Mouse (Mus musculus): ENCODE results near the gene Fbxo21. TPM values are rescaled to one million over a fixed set of nuclear protein-coding genes. Genes with fewer than 3 reads are reported as not detected.

The Fbxo21 gene
- polyA plus RNA-seq, 1 experiment from 2014 or later: 43.6 TPM

- 87% methylated on average over 3 of the region's 3 CpGs for WGBS
- Histone ChIP-seq H3K4me3 (ENCODE audit: low read depth, low read length) (no peak overlapping the region), H3K4me2 (ENCODE audit: low read depth, low read length) (no peak overlapping the region), H3K9ac (ENCODE audit: low read depth, low read length) (no peak overlapping the region), H3K27ac (replicated peaks; ENCODE audit: low read depth, low read length) (no peak overlapping the region), H3K36me3 (ENCODE audit: control insufficient read depth, insufficient read depth, low read length) (peaks cover 95% of the 10 kb centered on the region), H3K4me1 (ENCODE audit: control insufficient read depth, insufficient read depth, low read length) (no peaks in the 10 kb centered on the region), H3K9me3 (ENCODE audit: control insufficient read depth, low read length) (no peaks in the 10 kb centered on the region), H3K27me3 (replicated peaks; ENCODE audit: control insufficient read depth, insufficient read depth, low read length) (no peaks in the 10 kb centered on the region)
- ATAC-seq (ENCODE audit: low read depth) (no peak), DNase-seq (ENCODE audit: low spot score) (no peak)
These were observed 11.4 kb downstream of the Fbxo21 start for GRCm38 (mm10) chr5:117987891-117988290.

DNA sequence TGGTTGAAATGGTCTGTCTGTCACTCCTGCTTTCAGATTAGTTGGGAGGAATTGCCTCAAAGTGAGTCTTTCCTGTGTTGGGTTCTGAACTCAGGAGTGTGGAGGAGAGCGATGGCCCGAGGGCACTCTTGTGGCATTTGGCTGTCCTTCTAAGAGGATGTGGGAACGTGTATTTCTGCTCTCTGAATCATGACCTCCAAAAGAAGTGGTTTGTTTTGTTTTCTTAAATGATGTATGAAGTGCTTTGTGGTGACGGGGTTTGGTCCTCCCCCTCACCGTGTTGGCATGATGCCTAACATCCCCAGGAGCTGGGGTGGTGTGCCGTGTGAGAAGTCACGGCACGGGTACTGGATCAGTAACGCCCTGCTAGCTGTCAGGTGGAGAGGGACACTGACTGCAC is 11.8 kb downstream of the Fbxo21 start:
- Histone ChIP-seq H3K27ac (replicated peaks; ENCODE audit: low read depth, low read length) (no peak overlapping the region), H3K4me3 (ENCODE audit: low read depth, low read length) (no peak overlapping the region), H3K4me2 (ENCODE audit: low read depth, low read length) (no peak overlapping the region), H3K9ac (ENCODE audit: low read depth, low read length) (no peak overlapping the region), H3K27me3 (replicated peaks; ENCODE audit: control insufficient read depth, insufficient read depth, low read length) (no peaks in the 10 kb centered on the region), H3K36me3 (ENCODE audit: control insufficient read depth, insufficient read depth, low read length) (peaks cover 94% of the 10 kb centered on the region), H3K9me3 (ENCODE audit: control insufficient read depth, low read length) (no peaks in the 10 kb centered on the region), H3K4me1 (ENCODE audit: control insufficient read depth, insufficient read depth, low read length) (no peaks in the 10 kb centered on the region)
- no peak for ATAC-seq (ENCODE audit: low read depth)
- 78% methylated on average over 9 of the region's 9 CpGs for WGBS
- DNase-seq (ENCODE audit: low spot score): no peak

- 94% methylated on average over 6 of the region's 6 CpGs for WGBS
These were observed 13.2 kb downstream of the Fbxo21 start for GRCm38 (mm10) chr5:117989773-117990172.

DNA sequence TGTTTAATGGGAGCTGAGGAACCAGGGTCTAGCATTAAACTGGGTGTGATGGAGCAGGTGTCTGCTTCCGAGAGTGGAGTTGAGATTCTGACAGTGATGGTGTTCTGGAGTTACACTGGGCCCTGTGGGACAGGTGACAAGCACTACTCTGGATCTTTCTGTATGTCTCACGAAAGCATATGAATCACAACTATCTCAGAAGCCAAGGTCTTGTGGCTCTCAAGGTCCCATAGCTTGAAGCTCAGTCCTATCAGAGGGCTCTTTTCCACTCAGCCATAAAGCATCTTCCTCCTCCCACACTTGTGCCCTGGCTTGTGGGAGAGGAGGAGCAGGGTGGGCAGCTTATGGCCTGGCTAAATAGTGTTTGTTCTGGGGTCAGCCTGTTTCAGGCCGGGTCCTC is 14.4 kb downstream of the Fbxo21 start:
- Histone ChIP-seq H3K9ac (ENCODE audit: low read depth, low read length) (no peak overlapping the region), H3K9me3 (ENCODE audit: control insufficient read depth, low read length) (no peaks in the 10 kb centered on the region), H3K36me3 (ENCODE audit: control insufficient read depth, insufficient read depth, low read length) (peaks cover 98% of the 10 kb centered on the region), H3K27ac (replicated peaks; ENCODE audit: low read depth, low read length) (no peak overlapping the region), H3K4me1 (ENCODE audit: control insufficient read depth, insufficient read depth, low read length) (no peaks in the 10 kb centered on the region), H3K4me3 (ENCODE audit: low read depth, low read length) (no peak overlapping the region), H3K27me3 (replicated peaks; ENCODE audit: control insufficient read depth, insufficient read depth, low read length) (no peaks in the 10 kb centered on the region), H3K4me2 (ENCODE audit: low read depth, low read length) (no peak overlapping the region)
- WGBS: 88% methylated on average over 3 of the region's 3 CpGs
- no peak for ATAC-seq (ENCODE audit: low read depth)
- no peak for DNase-seq (ENCODE audit: low spot score)

More at GRCm38 (mm10) chr5:117989773-117990172, 13.2 kb downstream of the Fbxo21 start:
- H3K27me3 ChIP-seq (replicated peaks; ENCODE audit: control insufficient read depth, insufficient read depth, low read length): no peaks in the 10 kb centered on the region
- no peak overlapping the region for H3K9ac ChIP-seq (ENCODE audit: low read depth, low read length)
- H3K4me2 ChIP-seq (ENCODE audit: low read depth, low read length): no peak overlapping the region
- H3K4me1 ChIP-seq (ENCODE audit: control insufficient read depth, insufficient read depth, low read length): no peaks in the 10 kb centered on the region
- peaks cover 96% of the 10 kb centered on the region for H3K36me3 ChIP-seq (ENCODE audit: control insufficient read depth, insufficient read depth, low read length)
- ATAC-seq (ENCODE audit: low read depth) (no peak), DNase-seq (ENCODE audit: low spot score) (no peak)
- H3K27ac ChIP-seq (replicated peaks; ENCODE audit: low read depth, low read length): no peak overlapping the region
- H3K4me3 ChIP-seq (ENCODE audit: low read depth, low read length): no peak overlapping the region
- no peaks in the 10 kb centered on the region for H3K9me3 ChIP-seq (ENCODE audit: control insufficient read depth, low read length)

GRCm38 (mm10) chr5:117993550-117993949 is 17.0 kb downstream of the Fbxo21 start:
- WGBS: 90% methylated on average over 6 of the region's 6 CpGs

GRCm38 (mm10) chr5:117995372-117995901 is 18.9 kb downstream of the Fbxo21 start:
- DNase-seq (ENCODE audit: low spot score): no peak
- WGBS: 85% methylated on average over 8 of the region's 8 CpGs
- H3K9ac ChIP-seq (ENCODE audit: low read depth, low read length): no peak overlapping the region
- H3K4me1 ChIP-seq (ENCODE audit: control insufficient read depth, insufficient read depth, low read length): no peaks in the 10 kb centered on the region
- H3K27me3 ChIP-seq (replicated peaks; ENCODE audit: control insufficient read depth, insufficient read depth, low read length): no peaks in the 10 kb centered on the region
- no peaks in the 10 kb centered on the region for H3K9me3 ChIP-seq (ENCODE audit: control insufficient read depth, low read length)
- H3K36me3 ChIP-seq (ENCODE audit: control insufficient read depth, insufficient read depth, low read length): peaks cover 97% of the 10 kb centered on the region
- no peak overlapping the region for H3K4me2 ChIP-seq (ENCODE audit: low read depth, low read length)
- no peak overlapping the region for H3K4me3 ChIP-seq (ENCODE audit: low read depth, low read length)
- H3K27ac ChIP-seq (replicated peaks; ENCODE audit: low read depth, low read length): no peak overlapping the region
- ATAC-seq (ENCODE audit: low read depth): no peak

More at GRCm38 (mm10) chr5:117993550-117993949, 17.0 kb downstream of the Fbxo21 start:
- no peaks in the 10 kb centered on the region for H3K27me3 ChIP-seq (replicated peaks; ENCODE audit: control insufficient read depth, insufficient read depth, low read length)
- DNase-seq (ENCODE audit: low spot score): no peak
- peaks cover 97% of the 10 kb centered on the region for H3K36me3 ChIP-seq (ENCODE audit: control insufficient read depth, insufficient read depth, low read length)
- H3K9me3 ChIP-seq (ENCODE audit: control insufficient read depth, low read length): no peaks in the 10 kb centered on the region
- H3K4me1 ChIP-seq (ENCODE audit: control insufficient read depth, insufficient read depth, low read length): no peaks in the 10 kb centered on the region
- no peak overlapping the region for H3K9ac ChIP-seq (ENCODE audit: low read depth, low read length)
- no peak overlapping the region for H3K27ac ChIP-seq (replicated peaks; ENCODE audit: low read depth, low read length)
- no peak overlapping the region for H3K4me3 ChIP-seq (ENCODE audit: low read depth, low read length)
- ATAC-seq (ENCODE audit: low read depth): no peak
- no peak overlapping the region for H3K4me2 ChIP-seq (ENCODE audit: low read depth, low read length)

DNA sequence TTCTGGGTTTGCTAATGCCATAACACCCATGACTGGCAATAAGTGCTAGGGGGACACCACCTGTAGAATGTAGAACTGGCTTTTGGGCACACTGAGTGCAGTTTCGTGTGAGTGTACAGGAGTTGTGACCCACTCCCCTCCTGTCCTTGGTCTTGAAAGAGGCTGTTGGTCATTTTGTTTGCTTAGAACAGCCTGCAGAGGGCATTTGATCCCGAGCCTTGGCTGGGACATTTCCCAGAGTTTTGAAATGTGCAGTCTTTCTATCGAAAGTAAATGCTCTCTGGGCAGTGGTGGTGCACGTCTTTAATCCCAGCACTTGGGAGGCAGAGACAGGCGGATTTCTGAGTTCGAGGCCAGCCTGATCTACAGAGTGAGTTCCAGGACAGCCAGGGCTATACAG is 19.4 kb downstream of the Fbxo21 start:
- H3K4me3 ChIP-seq (ENCODE audit: low read depth, low read length): no peak overlapping the region
- peaks cover 97% of the 10 kb centered on the region for H3K36me3 ChIP-seq (ENCODE audit: control insufficient read depth, insufficient read depth, low read length)
- H3K27ac ChIP-seq (replicated peaks; ENCODE audit: low read depth, low read length): no peak overlapping the region
- WGBS: 87% methylated on average over 6 of the region's 6 CpGs
- DNase-seq (ENCODE audit: low spot score): no peak
- ATAC-seq (ENCODE audit: low read depth): no peak
- H3K4me2 ChIP-seq (ENCODE audit: low read depth, low read length): no peak overlapping the region
- no peaks in the 10 kb centered on the region for H3K4me1 ChIP-seq (ENCODE audit: control insufficient read depth, insufficient read depth, low read length)
- no peaks in the 10 kb centered on the region for H3K27me3 ChIP-seq (replicated peaks; ENCODE audit: control insufficient read depth, insufficient read depth, low read length)
- no peak overlapping the region for H3K9ac ChIP-seq (ENCODE audit: low read depth, low read length)
- no peaks in the 10 kb centered on the region for H3K9me3 ChIP-seq (ENCODE audit: control insufficient read depth, low read length)

- no peak overlapping the region for H3K9ac ChIP-seq (ENCODE audit: low read depth, low read length)
- no peak overlapping the region for H3K27ac ChIP-seq (replicated peaks; ENCODE audit: low read depth, low read length)
- no peaks in the 10 kb centered on the region for H3K4me1 ChIP-seq (ENCODE audit: control insufficient read depth, insufficient read depth, low read length)
- 85% methylated on average over 6 of the region's 6 CpGs for WGBS
- H3K4me3 ChIP-seq (ENCODE audit: low read depth, low read length): no peak overlapping the region
- H3K36me3 ChIP-seq (ENCODE audit: control insufficient read depth, insufficient read depth, low read length): peaks cover 97% of the 10 kb centered on the region
- no peaks in the 10 kb centered on the region for H3K9me3 ChIP-seq (ENCODE audit: control insufficient read depth, low read length)
- DNase-seq (ENCODE audit: low spot score) (no peak), ATAC-seq (ENCODE audit: low read depth) (no peak)
- H3K4me2 ChIP-seq (ENCODE audit: low read depth, low read length): no peak overlapping the region
- H3K27me3 ChIP-seq (replicated peaks; ENCODE audit: control insufficient read depth, insufficient read depth, low read length): no peaks in the 10 kb centered on the region
These were observed 20.1 kb downstream of the Fbxo21 start for GRCm38 (mm10) chr5:117996581-117996980.

DNA sequence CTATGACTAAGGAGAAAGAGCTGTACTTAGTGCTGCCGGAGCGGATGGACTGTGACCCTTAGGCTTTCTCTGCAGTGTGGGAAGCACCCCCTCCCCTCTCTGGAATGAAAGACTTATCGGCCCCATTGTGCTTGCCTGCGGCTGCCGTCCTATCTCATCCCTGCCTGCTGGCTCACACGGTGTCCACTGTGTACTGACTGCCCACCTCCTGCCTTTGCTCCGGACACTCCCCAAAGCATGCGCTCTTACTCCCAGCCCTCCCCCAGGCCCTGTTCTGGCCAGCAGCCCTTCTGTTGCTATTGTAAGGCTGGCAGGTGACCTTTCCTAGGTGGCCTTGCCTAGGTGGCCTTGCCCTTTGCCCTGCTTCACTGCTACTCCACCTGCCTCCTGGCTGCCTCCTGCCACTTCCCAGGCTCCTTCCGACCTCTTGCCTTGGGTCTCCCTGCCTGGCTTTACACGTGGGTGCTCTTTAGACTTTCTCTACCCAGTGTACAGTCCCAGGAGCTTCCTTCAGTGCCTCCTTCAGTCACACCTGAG is 21.0 kb downstream of the Fbxo21 start:
- no peaks in the 10 kb centered on the region for H3K27me3 ChIP-seq (replicated peaks; ENCODE audit: control insufficient read depth, insufficient read depth, low read length)
- no peak overlapping the region for H3K27ac ChIP-seq (replicated peaks; ENCODE audit: low read depth, low read length)
- no peak overlapping the region for H3K4me3 ChIP-seq (ENCODE audit: low read depth, low read length)
- H3K4me1 ChIP-seq (ENCODE audit: control insufficient read depth, insufficient read depth, low read length): no peaks in the 10 kb centered on the region
- peaks cover 97% of the 10 kb centered on the region for H3K36me3 ChIP-seq (ENCODE audit: control insufficient read depth, insufficient read depth, low read length)
- 68% methylated on average over 6 of the region's 10 CpGs for WGBS
- no peak overlapping the region for H3K4me2 ChIP-seq (ENCODE audit: low read depth, low read length)
- no peak for ATAC-seq (ENCODE audit: low read depth)
- H3K9ac ChIP-seq (ENCODE audit: low read depth, low read length): no peak overlapping the region
- no peak for DNase-seq (ENCODE audit: low spot score)
- H3K9me3 ChIP-seq (ENCODE audit: control insufficient read depth, low read length): no peaks in the 10 kb centered on the region

All from embryonic facial prominence, embryonic 14.5 days (tissue).